Mouse (Mus musculus) neural tube, embryonic 10.5 days (tissue): Measurements from ENCODE around the gene Lurap1l.
"Not testable (repeated sequence)": the region's sequence is repeated elsewhere in the genome, so short reads cannot be mapped to it uniquely, and the experiment has no call there.

Experiments used
- DNase-seq: peaks from one replicate; pipeline ENCODE4 v3.0.0-alpha.2; 2017; ENCODE audit warnings: low spot score; ENCODE audit errors: extremely low spot score

Lurap1l gene

DNA sequence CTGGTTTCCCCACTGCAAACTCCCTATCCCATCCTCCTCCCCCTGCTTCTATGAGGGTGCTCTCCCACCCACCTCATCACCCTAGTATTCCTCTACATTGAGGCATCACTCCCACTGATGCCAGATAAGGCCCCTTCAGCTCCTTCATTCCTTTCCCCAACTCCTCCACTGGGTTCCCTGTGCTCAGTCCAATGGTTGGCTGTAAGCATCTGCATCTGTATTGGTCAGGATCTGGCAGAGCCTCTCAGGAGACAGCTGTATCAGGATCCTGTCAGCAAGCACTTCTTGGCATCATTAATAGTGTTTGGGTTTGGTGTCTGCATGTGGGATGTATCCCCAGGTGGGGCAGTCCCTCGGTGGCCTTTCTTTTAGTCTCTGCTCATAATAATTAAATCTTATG lies 6.7 kb downstream of the Lurap1l start:
- DNase-seq, result not testable (repeated sequence)

DNA sequence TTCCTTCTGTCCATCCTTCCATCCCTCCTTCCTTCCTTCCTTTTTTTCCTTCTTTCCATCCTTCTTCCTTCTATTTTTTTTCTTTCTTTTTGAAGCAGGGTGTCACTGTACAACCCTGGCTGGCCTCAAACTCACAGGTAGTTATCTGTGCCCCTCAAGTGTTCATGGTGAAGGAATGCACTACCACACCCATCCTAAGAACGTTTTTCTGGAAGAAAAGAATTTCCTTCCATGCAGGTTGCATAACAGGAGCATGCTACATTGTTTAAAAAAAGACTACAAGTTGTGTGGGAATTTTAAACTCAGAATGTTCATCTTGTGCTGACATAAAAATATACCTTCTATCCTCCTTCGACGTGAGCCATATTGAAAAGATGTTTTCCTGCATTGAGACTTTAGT lies 7.4 kb downstream of the Lurap1l start:
- no peak for DNase-seq

DNA sequence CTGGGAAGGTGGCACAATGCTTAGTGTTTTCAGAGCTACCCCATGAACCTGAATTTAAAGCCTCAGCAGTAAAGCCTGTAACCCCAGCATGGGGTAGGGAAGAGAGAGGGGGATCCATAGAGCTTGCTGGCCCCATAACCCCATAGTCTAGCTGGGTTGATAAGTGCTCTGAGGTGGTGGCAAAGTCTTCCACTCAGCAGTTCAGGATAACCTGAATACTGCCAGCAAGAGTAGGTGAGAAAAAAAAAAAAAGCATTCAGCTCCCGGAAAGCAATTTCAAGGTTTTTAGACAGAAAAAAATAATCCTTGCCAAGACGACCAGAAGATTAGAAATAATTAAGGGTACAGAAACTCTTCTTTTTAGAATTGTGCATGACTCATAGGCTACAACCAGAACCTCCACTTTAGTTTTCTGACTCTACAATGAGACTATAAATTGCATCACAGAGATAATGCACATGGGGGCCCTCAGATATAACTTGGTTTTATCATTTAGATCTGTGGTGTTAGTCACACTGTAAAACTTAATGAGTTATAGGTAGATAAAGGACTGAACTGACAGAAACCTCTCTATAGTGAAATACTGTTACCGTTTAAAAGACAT lies 8.2 kb downstream of the Lurap1l start:
- no peak for DNase-seq

DNA sequence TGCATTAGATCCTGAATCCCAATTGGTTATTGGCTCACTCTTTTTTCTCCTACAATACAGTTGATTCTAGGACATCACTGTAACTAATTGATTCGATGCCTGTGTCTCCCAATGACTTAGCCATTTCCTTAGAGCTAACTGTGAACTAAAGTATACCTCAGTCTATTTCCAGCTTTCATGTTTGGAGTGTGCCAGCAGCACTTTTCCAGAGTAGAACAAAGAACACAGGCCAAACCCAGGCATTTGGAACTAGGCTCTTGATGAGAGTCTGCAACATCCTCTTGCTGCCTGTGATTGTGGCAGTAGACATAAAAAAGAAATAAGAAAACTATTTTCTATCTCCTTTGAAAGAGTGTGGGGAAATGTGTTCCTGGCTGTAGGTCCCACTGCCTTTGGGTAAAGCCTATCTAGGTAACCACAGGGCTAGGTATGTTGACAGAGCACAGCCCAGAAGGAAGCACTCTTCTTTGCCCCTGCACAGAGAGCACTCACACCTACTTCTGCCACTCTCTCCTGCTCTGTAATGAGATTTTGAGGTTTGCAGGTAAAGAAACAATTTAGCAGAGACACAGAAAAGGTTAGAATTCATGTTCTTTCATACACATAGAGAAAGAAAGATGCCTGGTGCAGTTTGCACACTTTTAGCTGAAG lies 8.9 kb downstream of the Lurap1l start:
- no peak for DNase-seq

DNA sequence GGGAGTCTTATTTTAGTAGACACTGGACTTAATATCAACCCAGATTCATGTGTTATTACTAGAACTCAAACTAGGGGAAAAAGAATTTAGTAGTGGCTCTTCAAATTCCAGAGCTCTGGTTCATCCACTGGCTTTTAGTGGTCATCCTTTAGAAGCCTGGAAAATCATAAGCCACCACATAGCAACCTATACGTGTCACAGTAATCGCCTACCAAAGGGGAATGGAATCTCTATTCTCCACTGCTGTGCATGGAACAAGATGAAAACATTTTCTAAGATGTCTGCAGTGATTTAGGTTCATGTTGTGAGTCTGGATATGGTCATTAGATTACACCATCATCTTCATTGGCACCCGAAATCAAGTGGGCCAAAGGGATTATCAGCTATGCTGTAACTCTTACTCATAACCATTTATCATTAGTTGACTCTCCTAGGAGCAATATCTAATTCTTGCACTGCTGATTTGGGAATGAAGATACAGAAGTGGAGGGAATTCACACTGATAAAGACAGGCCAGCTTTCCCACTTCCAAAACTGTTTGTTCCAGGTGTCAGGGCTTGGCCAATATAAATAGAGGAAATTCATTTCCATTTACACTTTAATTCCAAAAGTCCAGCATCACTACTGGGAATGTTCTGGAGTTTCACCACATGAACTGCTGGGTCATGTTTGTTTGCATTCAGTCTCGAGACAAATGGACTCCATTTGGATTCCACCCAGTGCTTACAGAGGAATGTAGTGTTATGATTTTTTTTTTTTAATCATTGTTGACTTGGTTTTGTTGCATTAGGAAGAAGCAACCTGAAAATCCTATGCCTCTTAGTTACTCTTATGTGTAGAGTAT lies 11.4 kb downstream of the Lurap1l start:
- DNase-seq, result no peak

DNA sequence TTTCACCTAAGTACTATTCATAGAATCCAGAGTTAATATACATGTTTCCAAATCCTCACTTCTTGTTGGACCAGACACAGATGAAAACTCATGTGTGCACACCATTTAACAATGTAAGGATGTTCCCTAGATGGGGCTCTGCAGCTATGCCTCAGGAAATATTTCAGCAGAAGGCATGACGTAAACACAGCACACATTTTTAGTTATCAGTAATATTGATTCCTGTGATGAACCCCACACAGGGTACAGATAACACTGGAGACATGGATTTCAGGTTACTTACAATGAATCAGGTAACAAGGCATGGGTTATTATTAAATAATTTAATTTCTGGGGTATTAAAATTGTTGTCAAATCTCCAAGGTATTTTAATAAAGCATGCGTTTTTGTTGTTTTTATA lies 12.2 kb downstream of the Lurap1l start:
- no peak for DNase-seq

DNA sequence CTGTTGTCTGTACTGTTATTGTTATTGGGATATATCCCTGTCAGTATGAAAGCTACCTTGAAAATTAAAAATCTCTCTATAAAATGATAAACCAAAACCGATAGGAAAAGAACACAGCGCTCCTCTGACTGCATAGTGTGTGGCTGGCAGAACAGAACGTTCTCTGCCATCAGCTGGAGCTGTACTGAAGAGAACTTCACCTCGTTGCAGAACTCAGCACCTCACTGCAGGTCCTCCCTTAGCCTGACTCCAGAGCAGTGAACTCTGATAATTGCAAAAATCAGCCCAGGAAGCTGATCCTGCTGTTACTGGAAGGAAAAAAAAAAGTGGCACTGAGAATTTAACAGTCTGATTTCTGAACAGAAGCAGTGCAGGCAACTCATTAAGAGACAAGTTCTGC lies 14.4 kb downstream of the Lurap1l start:
- DNase-seq, result no peak

DNA sequence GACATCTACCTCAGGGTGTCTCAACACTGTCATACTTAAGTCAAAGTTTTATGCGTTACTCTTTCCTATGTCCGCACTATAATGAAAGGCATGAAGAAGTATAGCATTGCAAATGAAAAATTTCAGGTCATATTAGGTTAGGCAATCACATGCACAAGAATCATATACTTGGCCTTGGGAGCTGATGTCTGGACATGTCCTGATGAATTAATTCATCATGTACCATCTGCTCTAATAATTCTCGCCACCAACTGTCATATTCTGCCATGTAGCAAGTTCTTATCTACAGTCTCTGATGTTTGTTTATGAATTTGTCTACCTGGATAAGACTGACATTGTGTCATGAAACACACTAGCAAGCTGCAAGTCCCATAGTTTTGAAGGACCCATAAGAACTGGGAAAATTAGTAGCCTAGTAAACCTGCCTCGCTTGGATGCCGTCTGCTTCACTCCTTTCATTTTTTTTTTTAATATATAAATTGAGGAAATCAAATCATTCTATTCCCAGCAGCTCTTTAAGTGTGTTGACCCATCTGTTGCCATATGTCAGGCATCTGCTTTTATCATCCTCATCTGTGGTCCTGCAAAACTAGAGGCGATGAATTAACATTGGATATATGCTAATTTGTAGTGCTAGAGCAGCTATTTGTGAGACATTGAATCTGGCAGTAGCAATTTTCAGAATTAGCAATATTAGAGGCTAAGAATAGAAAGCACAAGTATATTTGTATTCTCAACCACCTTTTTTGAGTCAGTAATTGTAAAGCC lies 15.5 kb downstream of the Lurap1l start:
- DNase-seq, result no peak

DNA sequence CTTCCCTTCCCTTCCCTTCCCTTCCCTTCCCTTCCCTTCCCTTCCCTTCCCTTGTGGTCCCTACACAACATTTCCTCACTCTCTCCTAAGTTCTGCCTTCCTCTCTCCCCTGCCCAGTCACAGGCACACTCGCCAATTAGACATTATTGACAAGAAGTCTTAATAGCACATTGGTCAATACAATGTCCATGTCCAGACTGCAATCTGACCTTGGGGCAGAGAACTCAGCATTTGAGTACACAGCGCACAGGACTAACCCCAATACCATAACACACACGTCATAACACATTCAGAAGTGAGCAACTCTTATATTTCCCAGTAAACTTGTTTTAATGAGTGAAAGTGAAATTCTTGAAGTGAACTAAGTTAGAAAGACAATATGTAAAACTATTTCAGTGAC lies 24.3 kb downstream of the Lurap1l start:
- DNase-seq, result no peak

DNA sequence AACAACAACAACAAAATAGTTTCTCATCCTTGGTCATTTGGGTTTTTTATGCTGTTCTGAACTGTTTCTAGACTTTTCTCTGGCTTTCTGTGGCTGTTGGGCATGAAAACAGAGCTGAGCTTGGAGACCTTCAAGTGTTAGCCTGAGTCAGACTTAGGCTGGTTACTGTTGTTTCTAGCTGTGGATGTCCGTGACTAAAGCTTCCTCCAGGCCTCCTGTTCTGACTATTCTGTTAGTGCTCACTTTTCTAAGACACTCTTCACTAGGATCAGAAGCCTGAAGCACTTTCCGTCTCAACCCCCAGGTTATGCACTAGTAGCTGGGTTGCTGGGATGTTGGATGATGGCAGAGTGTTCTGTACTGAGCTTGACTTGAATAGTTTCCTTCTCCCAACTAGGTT lies 28.7 kb downstream of the Lurap1l start:
- no peak for DNase-seq

DNA sequence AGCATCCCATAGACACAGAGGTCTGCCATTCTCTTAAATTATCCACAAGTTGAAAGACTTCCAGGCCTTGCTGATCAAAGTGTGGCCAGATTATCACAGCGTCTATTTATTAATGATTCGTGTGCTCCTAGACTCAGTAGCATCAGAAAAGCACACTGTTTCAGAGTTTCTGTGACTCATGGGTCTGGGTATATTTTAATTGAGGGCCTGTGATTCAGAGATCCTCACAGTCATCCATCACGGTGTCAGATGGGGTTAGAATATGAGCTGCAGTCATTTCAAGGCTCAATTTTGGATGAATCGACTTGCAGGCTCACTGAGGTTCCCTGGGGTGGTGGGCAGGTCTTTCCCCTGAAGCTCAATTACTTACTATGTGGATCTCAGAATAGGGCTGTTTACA lies 30.5 kb downstream of the Lurap1l start:
- no peak for DNase-seq

DNA sequence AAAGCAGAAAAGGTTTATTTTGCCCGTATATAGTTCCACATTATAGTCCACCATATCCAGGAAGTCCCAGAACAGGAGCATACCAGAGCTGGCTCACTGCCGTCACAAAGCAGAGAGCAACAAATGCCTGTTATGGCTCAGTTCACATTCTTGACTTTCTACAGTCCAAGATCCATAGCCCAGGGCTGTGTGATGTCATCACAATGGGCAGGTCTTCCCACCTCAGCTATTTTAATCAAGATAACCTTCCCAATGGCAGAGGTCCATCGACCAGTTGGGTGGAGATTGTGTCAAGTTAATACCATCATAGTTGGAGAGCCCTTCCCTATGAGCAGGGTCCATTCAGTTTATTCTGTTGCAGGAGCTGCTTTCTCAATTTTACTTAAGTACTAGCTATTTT lies 31.5 kb downstream of the Lurap1l start:
- DNase-seq, result no peak

DNA sequence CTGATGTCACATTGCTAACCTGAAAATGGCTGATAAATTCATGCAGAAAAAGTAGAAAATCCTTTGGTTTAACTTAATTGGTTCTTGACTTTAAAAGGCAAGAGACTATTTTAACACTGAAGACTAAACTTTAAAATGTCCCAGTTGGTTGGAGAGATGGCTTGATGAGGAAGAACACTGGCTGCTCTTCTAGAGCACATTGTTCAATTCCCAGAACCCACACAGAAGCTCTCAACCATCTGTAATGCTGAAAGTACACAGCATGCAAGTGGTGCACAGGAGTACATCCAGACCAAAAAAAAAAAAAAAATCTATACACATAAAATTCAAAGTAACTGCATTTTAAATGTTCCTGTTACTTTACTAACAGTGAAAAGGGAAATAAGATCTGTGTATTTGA lies 34.2 kb downstream of the Lurap1l start:
- DNase-seq, result no peak

DNA sequence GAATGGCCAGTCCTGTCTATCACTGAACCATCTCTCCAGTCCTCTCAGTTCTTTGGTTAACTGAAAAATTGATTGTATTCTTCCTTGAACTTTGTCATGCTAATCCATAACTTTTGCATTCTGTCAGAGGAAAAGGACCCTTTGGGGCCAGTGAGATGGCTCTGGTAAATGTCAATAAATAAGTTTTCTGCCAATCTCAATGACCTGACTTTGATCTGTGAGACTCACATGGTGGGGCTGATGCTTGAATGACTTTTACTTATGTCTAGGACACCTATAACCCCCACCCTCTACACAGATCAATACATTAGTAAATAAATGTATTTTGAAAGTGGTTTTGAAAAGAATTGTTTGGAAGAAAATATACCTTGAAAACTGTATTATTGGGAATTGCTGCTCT lies 38.7 kb downstream of the Lurap1l start:
- no peak for DNase-seq

DNA sequence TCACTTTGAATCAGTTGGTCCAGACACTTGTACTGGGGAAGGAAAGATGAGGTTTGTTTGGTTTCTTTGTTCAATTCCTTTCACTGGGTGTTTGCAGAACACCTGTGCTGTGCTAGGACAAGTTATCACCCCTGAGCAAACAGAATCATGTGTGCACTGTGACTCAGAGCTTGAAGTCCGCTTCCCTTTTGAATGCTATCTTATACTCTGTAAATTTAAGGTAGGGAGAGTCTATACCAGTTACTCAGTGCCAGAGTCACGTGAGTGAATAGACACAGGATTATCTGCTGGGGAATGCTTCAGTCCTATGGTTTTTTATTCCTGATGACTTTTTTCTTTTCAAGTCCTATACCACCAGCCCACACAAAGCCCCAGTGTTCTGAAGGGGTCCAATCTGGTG lies 39.3 kb downstream of the Lurap1l start:
- DNase-seq, result no peak

DNA sequence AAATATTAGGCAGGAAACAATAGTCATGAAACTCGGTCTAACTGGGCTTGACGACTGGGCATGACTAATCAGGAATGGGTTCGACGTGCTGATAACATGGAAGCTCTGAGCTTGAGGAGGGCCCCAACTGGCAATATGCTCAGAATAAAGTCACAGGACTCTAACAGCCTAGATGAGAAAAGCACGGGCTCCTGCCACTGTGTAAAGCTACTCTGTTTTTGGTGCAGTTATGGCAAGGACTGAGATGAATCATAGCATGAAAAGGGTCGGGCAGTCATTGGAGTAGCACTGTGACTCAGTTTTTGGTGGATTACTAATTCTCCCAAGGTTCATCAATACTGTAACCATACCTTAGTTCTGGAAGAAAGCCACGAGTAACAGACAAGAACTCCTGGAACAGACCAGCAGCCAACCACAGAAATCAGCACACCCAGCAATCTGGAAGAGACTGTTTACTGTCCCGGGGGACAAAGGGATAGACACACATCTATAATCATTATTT lies 39.9 kb downstream of the Lurap1l start:
- no peak for DNase-seq

DNA sequence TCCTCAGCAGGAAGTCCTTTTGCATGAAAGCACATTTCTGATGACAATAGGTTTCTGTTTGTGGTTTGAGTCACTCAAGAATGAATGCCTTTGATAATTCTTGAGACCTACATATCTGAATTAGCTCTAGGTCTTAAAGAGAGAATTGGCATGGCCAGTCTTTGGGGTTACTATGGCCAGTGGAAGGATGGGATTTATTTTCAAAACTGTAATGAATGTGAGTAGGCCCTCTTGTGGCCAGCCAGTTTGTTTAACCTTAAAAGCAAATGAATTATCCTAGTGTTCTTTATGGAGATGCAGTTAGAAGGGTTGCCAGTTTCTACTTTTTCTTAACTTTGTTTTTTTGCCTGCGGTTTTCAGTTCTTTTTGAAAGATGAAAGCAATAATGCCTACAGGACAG lies 42.2 kb downstream of the Lurap1l start:
- DNase-seq, result no peak

DNA sequence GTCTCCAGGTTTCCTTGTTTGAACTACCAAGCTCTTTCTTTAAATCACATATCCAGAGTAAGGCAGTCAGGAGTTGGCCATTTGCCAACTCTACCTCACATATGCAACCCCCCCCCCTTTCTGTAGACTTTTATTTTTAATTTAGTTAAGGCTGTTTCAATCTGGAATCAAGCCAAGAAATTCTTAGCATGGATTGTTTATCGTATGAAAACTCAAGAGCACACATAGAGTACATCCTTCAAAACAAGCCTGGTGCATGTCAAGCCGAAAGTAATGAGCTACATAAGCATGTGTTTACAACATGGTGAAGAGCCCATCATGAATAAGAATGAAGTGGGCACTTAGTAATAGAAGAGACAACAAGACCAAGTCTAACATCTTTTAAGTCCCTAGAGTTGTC lies 45.5 kb downstream of the Lurap1l start:
- DNase-seq, result no peak

DNA sequence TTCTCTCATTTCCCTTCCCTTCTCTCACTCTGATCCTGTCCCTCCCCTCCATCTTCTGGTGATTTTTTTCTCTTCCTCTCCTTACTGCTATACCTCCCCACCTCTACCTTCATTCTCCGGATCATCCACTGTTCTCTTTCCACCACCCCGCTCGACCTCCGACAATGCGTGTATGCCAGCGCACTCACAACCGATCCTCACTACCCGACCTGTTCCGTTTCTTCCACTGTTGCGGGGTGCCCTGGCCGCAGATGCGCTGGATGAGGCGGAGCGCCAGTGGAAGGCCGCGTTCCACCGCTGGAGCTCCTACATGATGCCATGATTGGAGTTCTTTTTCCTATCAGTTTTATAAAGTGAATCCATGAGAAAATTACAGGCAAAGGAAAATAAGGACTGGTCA lies 57.1 kb downstream of the Lurap1l start:
- no peak for DNase-seq

DNA sequence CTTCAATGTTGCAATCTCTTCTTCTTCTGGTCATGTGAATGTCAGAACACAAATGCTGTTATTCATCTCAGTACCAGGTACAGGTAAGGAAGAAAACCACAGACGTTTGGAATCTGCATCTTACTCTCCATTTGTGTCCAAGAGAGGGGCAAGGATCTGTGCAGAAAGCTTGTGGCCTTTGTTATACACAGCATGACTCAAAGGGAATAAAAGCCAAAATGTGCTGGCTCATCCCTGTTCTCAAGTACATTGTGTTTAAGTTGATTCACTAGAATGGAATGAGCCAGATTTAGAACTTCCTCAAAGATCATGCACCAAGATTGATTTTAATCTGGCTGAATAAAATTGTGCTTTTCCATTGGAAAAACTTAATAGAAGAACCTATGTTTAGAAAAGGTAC lies 61.4 kb downstream of the Lurap1l start:
- no peak for DNase-seq

DNA sequence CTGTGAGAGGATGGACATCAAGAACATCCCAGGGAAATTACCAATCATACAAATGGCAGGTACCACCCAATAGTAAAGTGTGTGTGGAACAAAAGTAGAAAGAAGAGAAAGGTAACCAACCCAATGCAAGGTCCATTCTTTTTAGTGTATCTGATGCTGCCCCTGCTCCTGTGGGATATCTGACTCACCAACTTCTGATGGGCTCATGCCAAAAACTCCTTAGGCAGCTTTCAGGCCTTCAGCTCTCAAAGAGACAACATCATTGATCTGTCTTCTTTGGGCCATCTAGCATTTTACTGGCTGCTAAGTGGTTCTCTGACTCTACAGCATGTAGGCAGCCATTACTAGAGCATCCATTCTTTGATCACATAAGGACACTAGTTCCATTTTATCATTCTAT lies 63.5 kb downstream of the Lurap1l start:
- no peak for DNase-seq

DNA sequence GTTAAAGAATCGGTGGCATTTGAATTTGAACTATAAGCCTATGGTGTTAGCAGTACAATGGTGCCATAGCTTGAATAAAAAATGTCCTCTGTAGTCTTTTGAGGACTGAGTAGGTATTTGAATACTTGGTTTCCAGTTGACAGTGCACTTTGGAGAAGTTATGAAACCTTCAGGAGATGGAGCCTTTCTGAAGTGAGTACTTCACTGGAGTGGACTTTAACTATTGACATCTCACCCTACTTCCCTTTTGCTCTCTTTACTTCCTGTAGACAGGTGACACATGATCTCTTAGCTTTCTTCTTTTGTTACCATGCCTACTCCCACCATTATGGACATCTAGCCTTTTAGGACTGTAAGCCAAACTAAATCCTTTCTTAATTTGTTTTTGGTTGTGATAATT lies 80.4 kb downstream of the Lurap1l start:
- no peak for DNase-seq
